Mouse (Mus musculus) olfactory bulb, adult 2 months (tissue): ENCODE results near the gene Ptpn12. TPM values are rescaled to one million over a fixed set of nuclear protein-coding genes. Genes with fewer than 3 reads are reported as not detected.

Experiments used
- H3K27ac ChIP-seq: fragments of 200-500 bp; 2 replicates; pipeline ENCODE4 v1.5.1; 2012; ENCODE audit warnings: low read depth, low read length; ENCODE audit not compliant: insufficient read depth
- H3K4me1 ChIP-seq: fragments of 200-500 bp; 2 replicates; pipeline ENCODE4 v1.6.1; 2012; ENCODE audit warnings: low read length; ENCODE audit not compliant: control insufficient read depth, insufficient read depth
- H3K4me3 ChIP-seq: fragments of 200-500 bp; 2 replicates; pipeline ENCODE4 v1.5.1; 2012; ENCODE audit warnings: mild to moderate bottlenecking, low read depth, low read length, moderate library complexity; ENCODE audit not compliant: insufficient read depth
- CTCF ChIP-seq: fragments of 200-500 bp; IDR thresholded peaks from 2 replicates; pipeline ENCODE4 v1.5.1; 2012; ENCODE audit warnings: low read depth, mild to moderate bottlenecking, low read length, moderate library complexity; ENCODE audit not compliant: insufficient read depth
- POLR2A ChIP-seq: fragments of 200-500 bp; IDR thresholded peaks from 2 replicates; pipeline ENCODE4 v1.6.1; 2012; ENCODE audit warnings: mild to moderate bottlenecking, low read depth, low read length, moderate library complexity; ENCODE audit not compliant: insufficient read depth
- WGBS: fragments of 180-500 bp; shearing (Covaris S2); methylation state at CpG from one replicate; pipeline ENCODE4 v1.1.7; 2018; 5-methylcytosine and 5-hydroxymethylcytosine counted together
- polyA plus RNA-seq: library from polyadenylated mRNA; stranded (reverse); fragments of >200 nt; gene quantifications from 2 replicates; pipeline ENCODE4 v1.2.4, GENCODE M21; 2012; ENCODE audit warnings: low replicate concordance; ENCODE audit not compliant: missing spikeins, insufficient read depth, insufficient read length

Gene Ptpn12
- polyA plus RNA-seq, 1 experiment = not detected

GRCm38 (mm10) chr5:21033382-21034056 is 22.2 kb downstream of the Ptpn12 start:
- WGBS = 43% methylated on average over 11 of the region's 11 CpGs

GRCm38 (mm10) chr5:21032626-21033025 is 23.1 kb downstream of the Ptpn12 start:
- Histone ChIP-seq H3K4me3 (no peak overlapping the region), H3K27ac (no peak overlapping the region), H3K4me1 (peaks cover 6% of the 10 kb centered on the region)
- TF ChIP-seq CTCF (no peak), POLR2A (no peak)
- 80% methylated on average over 3 of the region's 3 CpGs for WGBS

More at GRCm38 (mm10) chr5:21033382-21034056, 22.2 kb downstream of the Ptpn12 start:
- H3K4me3 ChIP-seq = no peak overlapping the region
- H3K27ac ChIP-seq = no peak overlapping the region
- TF ChIP-seq POLR2A = no peak
- peaks cover 6% of the 10 kb centered on the region for H3K4me1 ChIP-seq

DNA sequence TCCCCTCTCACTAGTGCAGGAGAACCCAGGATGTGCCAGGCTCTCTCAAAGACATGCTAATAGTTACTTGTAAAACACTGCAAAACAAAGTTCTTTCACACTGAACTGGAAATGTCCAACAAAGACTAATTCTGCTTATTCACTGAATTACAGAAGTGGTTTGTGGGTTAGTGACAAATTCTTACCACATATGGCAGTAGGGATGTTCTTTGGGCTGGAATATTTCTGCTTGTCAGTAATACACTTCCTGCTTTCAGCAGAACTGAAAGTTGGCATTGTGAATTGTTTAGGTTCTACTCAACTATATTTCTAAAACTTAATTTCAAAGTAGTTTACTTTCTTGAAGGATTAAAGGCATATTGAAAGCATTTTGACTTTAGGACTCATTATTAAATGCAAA is 25.5 kb downstream of the Ptpn12 start:
- no peak overlapping the region for H3K4me3 ChIP-seq
- H3K4me1 ChIP-seq = peaks cover 6% of the 10 kb centered on the region
- no peak overlapping the region for H3K27ac ChIP-seq
- TF ChIP-seq CTCF = no peak
- no peak for TF ChIP-seq POLR2A

GRCm38 (mm10) chr5:21017075-21017474 is 38.6 kb downstream of the Ptpn12 start:
- 51% methylated on average over 5 of the region's 5 CpGs for WGBS
- Histone ChIP-seq H3K27ac (no peak overlapping the region), H3K4me1 (0 out of 2 replicates have a peak, but pooled peaks cover 3% of the 10 kb centered on the region), H3K4me3 (no peak overlapping the region)
- no peak for TF ChIP-seq CTCF
- no peak for TF ChIP-seq POLR2A

GRCm38 (mm10) chr5:21010908-21011307 is 44.8 kb downstream of the Ptpn12 start:
- TF ChIP-seq CTCF (no peak), POLR2A (no peak)
- no peak overlapping the region for H3K4me3 ChIP-seq
- no peaks in the 10 kb centered on the region for H3K4me1 ChIP-seq
- no peak overlapping the region for H3K27ac ChIP-seq

GRCm38 (mm10) chr5:21002723-21003122 is 53.0 kb downstream of the Ptpn12 start:
- H3K4me3 ChIP-seq = no peak overlapping the region
- 89% methylated on average over 6 of the region's 6 CpGs for WGBS
- no peaks in the 10 kb centered on the region for H3K4me1 ChIP-seq
- no peak for TF ChIP-seq POLR2A
- TF ChIP-seq CTCF = no peak
- no peak overlapping the region for H3K27ac ChIP-seq

DNA sequence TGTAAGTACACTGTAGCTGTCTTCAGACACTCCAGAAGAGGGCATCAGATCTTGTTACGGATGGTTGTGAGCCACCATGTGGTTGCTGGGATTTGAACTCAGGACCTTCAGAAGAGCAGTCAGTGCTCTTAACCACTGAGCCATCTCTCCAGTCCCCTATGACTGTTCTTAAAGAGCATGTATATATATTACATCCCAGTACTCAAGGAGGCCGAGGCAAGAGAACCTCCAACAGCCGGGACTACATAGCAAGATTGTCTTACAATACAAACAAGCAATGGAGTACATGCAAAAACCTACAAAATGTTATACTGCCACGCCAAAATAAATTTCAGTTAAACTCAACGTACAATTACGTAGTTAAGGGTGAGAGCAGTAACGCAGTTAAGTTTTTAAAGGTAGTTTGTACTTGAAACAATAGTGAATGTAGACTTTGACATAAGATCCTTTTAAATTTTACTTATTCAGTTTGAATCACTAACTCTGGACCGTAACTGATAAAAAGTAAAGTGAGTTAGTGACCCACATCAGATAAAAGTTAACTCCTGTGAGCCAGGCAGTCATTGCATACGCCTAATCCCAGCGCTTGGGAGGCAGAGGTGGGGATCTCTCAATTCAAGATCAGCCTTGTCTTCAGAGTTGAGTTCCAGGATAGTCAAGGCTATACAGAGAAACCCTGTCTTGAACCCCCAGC is 53.9 kb downstream of the Ptpn12 start:
- H3K4me1 ChIP-seq = no peaks in the 10 kb centered on the region
- TF ChIP-seq CTCF (no peak), POLR2A (no peak)
- WGBS = 95% methylated on average over 10 of the region's 10 CpGs
- no peak overlapping the region for H3K27ac ChIP-seq
- H3K4me3 ChIP-seq = no peak overlapping the region

DNA sequence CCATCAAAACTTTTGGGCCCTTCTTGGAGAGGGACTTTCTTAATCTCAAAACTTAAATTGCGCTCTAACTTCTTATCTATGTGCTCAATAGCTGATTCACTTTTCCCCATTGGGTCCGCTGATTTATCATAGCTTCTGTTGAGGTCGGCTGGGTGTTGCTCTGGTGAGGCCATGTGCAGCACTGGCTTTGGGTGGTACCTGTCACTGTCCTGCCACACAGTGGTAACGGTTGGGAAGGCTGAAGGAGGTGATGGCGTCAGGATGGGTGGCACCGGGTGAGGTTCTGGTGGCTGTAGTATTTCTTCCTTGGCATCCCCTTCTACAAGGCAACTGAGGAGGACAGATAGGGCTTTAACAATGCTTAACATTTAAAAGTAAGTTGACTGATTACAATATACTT is 57.3 kb downstream of the Ptpn12 start:
- 91% methylated on average over 6 of the region's 6 CpGs for WGBS
- Histone ChIP-seq H3K4me3 (no peak overlapping the region), H3K27ac (no peak overlapping the region), H3K4me1 (no peaks in the 10 kb centered on the region)
- TF ChIP-seq POLR2A (no peak), CTCF (no peak)

GRCm38 (mm10) chr5:20997555-20997954 is 58.2 kb downstream of the Ptpn12 start:
- no peak overlapping the region for H3K4me3 ChIP-seq
- 94% methylated on average over 6 of the region's 6 CpGs for WGBS
- no peak for TF ChIP-seq POLR2A
- TF ChIP-seq CTCF = no peak
- no peak overlapping the region for H3K27ac ChIP-seq
- H3K4me1 ChIP-seq = no peaks in the 10 kb centered on the region
